Mouse (Mus musculus) liver, postnatal 0 days (tissue): ENCODE results near the gene Tmeff2.

Experiments used
- CTCF ChIP-seq: sonication (generic); IDR thresholded peaks from 2 replicates; pipeline ENCODE4 v1.5.1; 2016; ENCODE audit warnings: antibody characterized with exemption, low read depth
- EP300 ChIP-seq: IDR thresholded peaks from 2 replicates; pipeline ENCODE4 v1.6.1; 2016; ENCODE audit warnings: antibody characterized with exemption, low read depth, mild to moderate bottlenecking

GRCm38 (mm10) chr1:50924838-50925355 is 24.4 kb downstream of the Tmeff2 start:
- TF ChIP-seq CTCF (no peak), EP300 (no peak)
